Mouse (Mus musculus): ENCODE data around the gene Gucd1.
"Not testable (repeated sequence)": the region's sequence is repeated elsewhere in the genome, so short reads cannot be mapped to it uniquely, and the experiment has no call there.

The Gucd1 gene

GRCm38 (mm10) chr10:75536123-75536522 lies 18.4 kb upstream of the Gucd1 start:
- peak; percentile 73 for DNase-seq (ENCODE audit: low read depth, low spot score)

GRCm38 (mm10) chr10:75535423-75535822 lies 17.7 kb upstream of the Gucd1 start:
- no peak for DNase-seq (ENCODE audit: low read depth, low spot score)

DNA sequence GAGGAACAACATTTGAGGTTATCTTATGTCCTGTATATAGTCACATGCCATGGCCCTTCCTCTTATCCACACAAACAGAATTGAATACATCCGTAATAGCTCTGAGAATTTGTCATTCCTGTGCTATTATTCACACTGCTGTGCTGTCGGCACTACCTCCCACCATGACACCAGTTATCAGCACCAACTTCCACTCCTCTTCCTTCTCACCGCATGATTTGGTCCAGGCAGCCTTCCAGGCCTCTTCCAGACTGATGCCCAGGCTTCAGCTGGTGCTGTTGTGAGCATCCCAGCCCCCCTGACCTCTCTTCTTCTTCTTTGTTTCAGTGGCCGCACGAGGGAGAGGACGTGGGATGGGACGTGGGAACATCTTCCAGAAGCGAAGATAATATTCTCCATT lies 17.2 kb upstream of the Gucd1 start:
- no peak for DNase-seq (ENCODE audit: low read depth, low spot score)

- no peak for DNase-seq (ENCODE audit: low read depth, low spot score)
Measured at GRCm38 (mm10) chr10:75534216-75534615, 16.4 kb upstream of the Gucd1 start.

- DNase-seq (ENCODE audit: low read depth, low spot score), result peak; percentile 82
Measured at GRCm38 (mm10) chr10:75531532-75532090, 13.8 kb upstream of the Gucd1 start.

GRCm38 (mm10) chr10:75530322-75530721 lies 12.6 kb upstream of the Gucd1 start:
- DNase-seq (ENCODE audit: low read depth, low spot score), result no peak

GRCm38 (mm10) chr10:75525450-75525849 lies 7.7 kb upstream of the Gucd1 start:
- not testable (repeated sequence) for DNase-seq (ENCODE audit: low read depth, low spot score)

- DNase-seq (ENCODE audit: low read depth, low spot score), result no peak
Measured at GRCm38 (mm10) chr10:75521643-75522042, 3.9 kb upstream of the Gucd1 start.

DNA sequence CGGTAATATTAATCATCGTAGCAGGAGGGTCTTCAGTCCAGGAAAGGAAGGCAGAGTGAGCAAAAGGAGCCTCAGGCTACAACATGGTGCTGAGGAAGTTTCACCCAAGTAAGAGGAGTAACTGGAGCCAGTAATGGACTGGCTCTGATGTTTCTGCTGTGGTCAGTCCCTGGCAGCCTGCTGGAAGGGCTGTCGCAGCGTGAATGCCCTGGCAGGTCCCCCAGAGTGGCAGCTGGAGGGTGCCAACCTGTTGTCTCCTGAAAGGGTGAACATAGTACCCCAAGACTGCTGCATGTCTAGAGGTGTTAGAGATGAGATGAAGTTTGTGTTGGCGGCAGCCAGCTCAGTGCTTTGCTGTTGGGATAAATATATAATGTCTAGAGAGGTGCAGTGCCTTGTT lies 2.8 kb upstream of the Gucd1 start:
- DNase-seq (ENCODE audit: low read depth, low spot score), result no peak

DNA sequence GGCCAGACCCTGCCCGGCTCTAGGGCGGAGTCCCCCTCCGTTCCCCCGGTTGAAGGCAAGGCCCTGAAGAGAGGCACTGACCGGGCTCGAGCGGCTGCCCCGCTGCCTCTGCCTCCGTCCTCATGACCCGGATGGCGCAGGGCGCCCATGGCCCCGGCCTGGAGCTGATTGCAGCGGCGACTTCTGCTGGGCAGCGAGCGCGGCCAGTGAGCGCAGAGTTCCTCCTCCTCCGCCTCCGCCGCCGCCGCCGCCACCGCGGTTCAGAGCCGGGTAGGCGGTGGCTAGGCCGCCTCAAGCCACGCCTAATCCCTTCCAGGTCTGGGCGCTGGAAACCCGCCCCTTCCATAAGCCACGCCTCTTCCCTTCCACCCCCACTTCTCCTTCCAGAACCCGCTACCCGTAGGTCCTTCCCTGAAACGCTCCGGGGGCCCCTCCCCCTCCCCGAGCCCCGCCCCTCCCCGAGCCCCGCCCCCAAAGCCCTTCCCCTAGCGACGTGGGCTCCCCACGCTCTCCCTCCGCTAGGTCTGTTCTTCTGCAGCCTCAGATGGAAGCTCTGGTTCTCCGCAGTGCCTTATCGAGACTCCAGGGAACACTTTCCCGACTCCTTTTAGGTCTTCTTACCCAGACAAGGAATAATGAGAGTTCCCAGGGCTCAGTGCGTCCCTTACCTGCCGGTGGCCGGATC lies 557 bp downstream of the Gucd1 start, which contains the start of gene Snrpd3:
Snrpd3 (plus strand) TSS at position 479 of the 685 bp plus-strand sequence.
- DNase-seq (ENCODE audit: low read depth, low spot score), result peak; percentile 98

GRCm38 (mm10) chr10:75516724-75517072 lies 1.1 kb downstream of the Gucd1 start:
- no peak for DNase-seq (ENCODE audit: low read depth, low spot score)

DNA sequence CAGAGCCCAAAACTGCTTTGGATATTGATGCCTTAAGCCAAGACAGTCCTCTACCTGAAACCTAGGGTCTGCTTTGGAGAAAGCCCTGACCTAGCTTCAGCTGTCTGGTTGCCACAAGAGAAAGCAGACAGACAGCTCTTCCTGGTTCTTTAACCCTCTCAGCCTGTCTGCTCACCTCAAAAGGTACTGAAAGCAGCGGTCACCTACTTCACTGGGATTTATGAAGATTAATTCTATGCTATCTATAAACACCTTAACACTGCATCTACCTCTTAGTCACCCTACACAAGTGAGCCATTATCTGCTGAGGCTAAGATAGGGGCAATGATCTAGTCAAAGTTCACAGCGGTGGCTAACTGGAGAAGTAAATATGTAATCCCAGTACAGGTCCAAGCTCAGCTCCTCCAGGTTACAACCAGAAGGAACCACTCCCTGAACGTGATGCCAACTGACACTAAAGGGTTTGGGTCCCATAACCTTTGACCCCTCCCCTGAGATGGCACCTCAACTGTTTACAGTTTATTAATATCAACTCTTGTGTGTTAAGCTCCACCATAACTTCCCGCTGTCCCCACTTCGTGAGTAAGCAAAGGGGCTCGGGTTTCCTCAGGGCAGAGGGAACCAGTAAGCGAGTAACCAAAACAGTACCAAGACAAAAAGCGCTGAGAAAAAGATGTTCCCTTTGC lies 1.6 kb downstream of the Gucd1 start:
- DNase-seq (ENCODE audit: low read depth, low spot score), result no peak

DNA sequence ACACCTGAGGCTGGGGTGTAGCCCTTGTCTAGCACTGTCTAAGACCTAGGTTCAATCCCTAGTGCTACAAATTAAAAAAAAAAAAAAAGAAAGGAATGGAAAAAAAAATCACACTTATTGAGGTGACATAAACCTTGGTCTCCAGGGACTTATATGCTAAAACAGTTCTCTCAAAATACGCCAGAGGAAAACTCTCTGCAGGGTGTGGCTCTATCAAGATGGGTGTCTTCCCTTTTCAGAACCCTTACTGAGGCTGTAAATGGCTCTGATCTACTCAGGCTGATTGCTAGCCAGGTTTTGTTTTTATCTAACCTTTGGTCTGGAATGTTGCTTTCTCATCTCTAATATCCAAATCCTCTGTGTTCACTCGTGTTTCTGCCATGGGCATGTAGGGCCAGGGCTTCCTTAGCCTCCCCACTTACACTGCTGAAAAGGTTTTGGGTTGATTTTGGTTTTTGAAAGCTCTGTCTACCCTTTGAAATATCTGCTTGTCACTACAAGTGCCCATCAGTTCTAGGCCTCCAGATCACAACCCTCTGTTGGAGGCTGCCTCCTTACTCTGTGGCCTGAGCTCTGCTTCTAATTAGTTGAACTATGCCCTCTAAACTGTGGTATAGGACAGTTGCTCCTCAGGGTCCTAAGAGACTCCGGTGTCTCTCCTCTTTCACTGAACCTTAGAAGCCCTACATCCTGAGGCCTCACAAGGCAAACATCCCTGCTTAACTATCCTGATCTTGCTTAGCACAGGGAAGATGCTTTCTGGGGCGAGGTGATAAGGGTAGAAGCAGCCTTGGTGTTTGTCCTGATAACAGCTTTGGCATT lies 2.3 kb downstream of the Gucd1 start:
- no peak for DNase-seq (ENCODE audit: low read depth, low spot score)

- DNase-seq (ENCODE audit: low read depth, low spot score), result no peak
Measured at GRCm38 (mm10) chr10:75514361-75514760, 3.4 kb downstream of the Gucd1 start.

DNA sequence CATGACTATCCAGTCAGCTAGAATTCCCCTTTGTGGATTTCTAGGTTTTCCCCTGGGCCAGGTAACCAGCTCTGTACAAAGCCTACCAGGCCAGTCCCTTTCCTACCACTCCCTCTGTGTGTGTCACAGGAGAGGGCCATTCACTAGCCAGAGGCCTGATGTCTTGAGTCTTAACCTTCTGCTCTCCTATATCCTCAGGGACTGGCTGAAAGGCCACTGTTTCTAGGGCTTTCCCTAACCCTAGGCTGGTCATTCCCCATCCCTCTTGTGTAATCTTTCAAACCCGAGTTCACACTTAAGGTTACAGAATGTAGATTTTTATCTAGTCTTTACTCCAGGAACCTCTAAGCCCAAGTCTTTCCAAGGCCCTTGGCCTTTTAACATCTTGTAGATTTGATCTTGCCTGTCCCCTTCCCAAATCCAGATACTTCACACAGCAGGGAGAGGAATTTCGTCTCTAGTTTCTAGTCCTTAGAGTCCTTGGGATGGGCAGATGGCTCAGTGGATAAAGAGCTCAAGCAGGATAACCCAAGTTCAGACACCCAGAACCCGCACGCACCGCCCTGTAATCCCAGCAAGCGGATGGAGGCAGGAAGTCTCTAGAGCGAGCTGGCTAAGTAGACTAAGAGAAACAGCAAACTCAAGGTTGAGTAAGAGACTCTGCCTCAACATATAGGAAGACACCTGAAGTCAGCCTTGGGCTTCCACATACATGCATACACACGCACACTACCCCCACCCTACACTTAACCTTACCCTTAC lies 4.3 kb downstream of the Gucd1 start:
- no peak for DNase-seq (ENCODE audit: low read depth, low spot score)

DNA sequence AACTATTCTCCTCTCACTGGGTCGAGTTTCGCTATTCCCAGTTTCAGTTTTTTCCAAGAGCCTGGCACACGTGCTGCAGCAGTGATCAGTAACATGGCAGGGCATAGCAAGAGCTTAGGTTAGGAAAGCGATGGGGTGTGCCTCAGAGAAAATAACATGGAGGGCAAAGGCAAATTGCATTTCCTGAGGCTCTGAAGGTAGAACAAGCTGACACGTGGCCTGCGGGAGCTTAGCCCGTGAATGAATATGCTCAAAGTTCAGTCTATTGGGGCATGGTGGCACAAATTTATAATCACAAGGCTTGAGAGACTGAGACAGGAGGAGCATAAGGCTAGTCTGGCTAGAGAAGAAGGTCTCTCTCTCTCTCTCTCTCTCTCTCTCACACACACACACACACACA lies 5.0 kb downstream of the Gucd1 start:
- no peak for DNase-seq (ENCODE audit: low read depth, low spot score)

- no peak for DNase-seq (ENCODE audit: low read depth, low spot score)
Measured at GRCm38 (mm10) chr10:75511897-75512296, 5.9 kb downstream of the Gucd1 start.

DNA sequence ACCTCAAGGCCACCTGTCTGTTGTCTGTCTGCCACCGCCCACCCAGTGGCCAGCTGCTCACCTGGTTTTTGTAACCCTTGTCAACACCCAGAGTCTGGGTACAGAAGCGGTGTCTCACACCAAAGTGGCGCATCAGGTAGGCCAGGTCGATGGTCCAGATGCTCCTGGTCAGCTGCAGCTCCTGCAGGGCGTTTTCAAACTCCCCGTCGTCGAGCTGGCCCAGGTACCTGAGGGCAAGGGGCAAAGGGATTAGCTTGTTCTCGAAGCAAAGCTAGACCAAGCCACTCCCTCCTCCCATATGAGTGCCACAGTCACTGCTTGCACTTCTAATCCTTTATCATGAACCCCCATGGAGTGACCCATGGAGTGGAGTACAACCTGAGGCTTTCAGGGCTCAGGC lies 6.7 kb downstream of the Gucd1 start:
- no peak for DNase-seq (ENCODE audit: low read depth, low spot score)

DNA sequence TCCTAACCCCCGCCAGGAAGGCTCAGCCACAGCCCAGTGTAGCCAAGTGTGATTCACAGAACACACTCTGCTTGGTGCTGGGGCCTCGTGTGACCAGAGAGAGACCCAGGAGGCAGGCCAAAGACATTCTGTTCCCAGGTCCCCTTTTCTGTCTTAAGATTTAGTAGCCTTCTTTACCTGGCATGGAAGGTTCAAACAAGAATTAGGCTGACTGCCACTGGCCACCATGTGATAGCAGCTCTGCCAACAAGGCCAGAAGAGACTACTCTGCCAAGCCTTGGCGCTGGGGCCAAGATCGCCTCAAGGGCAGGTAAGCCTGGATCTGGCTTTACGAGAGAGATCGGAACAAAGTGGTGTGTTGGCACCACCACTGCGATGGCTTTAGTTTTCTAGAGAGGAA lies 7.3 kb downstream of the Gucd1 start:
- no peak for DNase-seq (ENCODE audit: low read depth, low spot score)

- not testable (repeated sequence) for DNase-seq (ENCODE audit: low read depth, low spot score)
Measured at GRCm38 (mm10) chr10:75505928-75506327, 11.8 kb downstream of the Gucd1 start.

DNA sequence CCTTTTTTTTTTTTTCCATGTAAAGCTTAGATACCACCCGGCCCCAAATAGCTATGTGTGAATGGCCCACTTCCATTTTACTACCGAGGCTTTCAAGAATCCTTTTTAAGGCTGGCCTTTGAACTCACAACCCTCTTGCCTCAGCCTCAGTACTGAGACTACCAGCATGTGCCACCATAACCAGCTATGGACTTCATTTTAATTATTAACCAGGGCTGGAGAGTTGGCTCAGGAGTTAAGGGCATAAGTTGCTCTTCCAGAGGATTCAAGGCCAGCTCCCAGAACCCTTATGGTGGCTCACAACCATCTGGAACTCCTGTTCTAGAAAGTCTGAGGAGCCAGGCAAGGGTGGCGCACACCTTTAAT lies 12.7 kb downstream of the Gucd1 start:
- no peak for DNase-seq (ENCODE audit: low read depth, low spot score)
